Mouse (Mus musculus) intestine, postnatal 0 days (tissue): ENCODE measurements around the gene Cnot6. TPM values are rescaled to one million over a fixed set of nuclear protein-coding genes. Genes with fewer than 3 reads are reported as not detected.

Source experiments
- ATAC-seq: fragments of 200-750 bp; cut with Nextera tagmentation; 2 replicates; pipeline ENCODE4 v1.8.0; 2017; ENCODE audit warnings: mild to moderate bottlenecking, moderate TSS enrichment, moderate library complexity
- H3K27ac ChIP-seq: fragments of 300-500 bp; sonication (generic); 2 replicates; pipeline ENCODE4 v1.5.1; 2014; ENCODE audit warnings: mild to moderate bottlenecking, low read depth, low read length, moderate library complexity
- H3K27me3 ChIP-seq: fragments of 300-500 bp; sonication (generic); replicated peaks from 2 replicates; pipeline ENCODE4 v1.6.1; 2014; ENCODE audit warnings: low read length, mixed read lengths; ENCODE audit not compliant: control insufficient read depth, insufficient read depth
- H3K36me3 ChIP-seq: fragments of 300-500 bp; sonication (generic); 2 replicates; pipeline ENCODE4 v1.6.1; 2014; ENCODE audit warnings: mild to moderate bottlenecking, moderate library complexity; ENCODE audit not compliant: control insufficient read depth, insufficient read depth
- H3K4me1 ChIP-seq: fragments of 300-500 bp; sonication (generic); replicated peaks from 2 replicates; pipeline ENCODE4 v1.6.1; 2014; ENCODE audit warnings: antibody characterized with exemption, low read length, mixed read lengths; ENCODE audit not compliant: control insufficient read depth, insufficient read depth
- H3K4me2 ChIP-seq: fragments of 300-500 bp; sonication (generic); replicated peaks from 2 replicates; pipeline ENCODE4 v1.6.1; 2014; ENCODE audit warnings: low read depth, mild to moderate bottlenecking, moderate library complexity
- H3K4me3 ChIP-seq: fragments of 300-500 bp; sonication (generic); 2 replicates; pipeline ENCODE4 v1.5.1; 2014; ENCODE audit warnings: low read depth, low read length
- H3K9ac ChIP-seq: fragments of 300-500 bp; sonication (generic); 2 replicates; pipeline ENCODE4 v1.6.1; 2014; ENCODE audit warnings: mild to moderate bottlenecking, low read depth, low read length
- H3K9me3 ChIP-seq: fragments of 300-500 bp; sonication (generic); 2 replicates; pipeline ENCODE4 v1.6.1; 2016; ENCODE audit warnings: mixed run types; ENCODE audit not compliant: control insufficient read depth
- CTCF ChIP-seq: sonication (generic); IDR thresholded peaks from 2 replicates; pipeline ENCODE4 v1.5.1; 2016; ENCODE audit warnings: low read depth, mild to moderate bottlenecking, control low read depth, antibody characterized with exemption, moderate library complexity
- WGBS: fragments of 180-500 bp; shearing (Covaris S2); extraction: QIAGEN DNeasy Blood & Tissue Kit; methylation state at CpG from one replicate; pipeline ENCODE4 v1.1.7; 2014; 5-methylcytosine and 5-hydroxymethylcytosine counted together
- polyA plus RNA-seq: library from polyadenylated mRNA; unstranded; fragments of >200 nt; fragmentation: Nextera tagmentation; extraction: Ambion mirVana; gene quantifications from 2 replicates; pipeline ENCODE4 v1.2.1, GENCODE M21; 2015

Gene Cnot6
- polyA plus RNA-seq, 1 experiment from 2014 or later, result 27.2 TPM

DNA sequence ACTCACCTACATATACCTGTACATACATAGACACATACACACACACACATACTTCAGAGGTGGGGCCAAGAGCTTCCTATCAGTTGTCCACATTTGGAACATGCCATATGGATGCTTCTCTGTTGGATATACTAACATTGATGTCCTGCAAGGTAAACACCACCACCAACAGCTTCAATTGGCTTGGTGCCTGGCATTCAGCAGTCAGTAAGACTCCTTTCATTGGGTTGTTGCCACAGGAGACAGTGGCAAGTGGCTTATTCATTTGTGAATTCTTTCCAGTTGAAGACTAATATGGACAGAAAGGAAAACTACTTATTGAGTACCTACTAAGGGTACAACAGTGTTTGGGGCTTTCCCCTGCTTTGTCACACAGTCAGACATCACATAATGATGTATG is 32.5 kb upstream of the Cnot6 start:
- no peaks in the 10 kb centered on the region for H3K9me3 ChIP-seq
- H3K27ac ChIP-seq, result no peak overlapping the region
- H3K4me3 ChIP-seq, result no peak overlapping the region
- no peak overlapping the region for H3K9ac ChIP-seq
- no peaks in the 10 kb centered on the region for H3K36me3 ChIP-seq
- no peak overlapping the region for H3K4me2 ChIP-seq
- no peaks in the 10 kb centered on the region for H3K27me3 ChIP-seq
- TF ChIP-seq CTCF, result no peak
- no peak for ATAC-seq
- no peaks in the 10 kb centered on the region for H3K4me1 ChIP-seq

DNA sequence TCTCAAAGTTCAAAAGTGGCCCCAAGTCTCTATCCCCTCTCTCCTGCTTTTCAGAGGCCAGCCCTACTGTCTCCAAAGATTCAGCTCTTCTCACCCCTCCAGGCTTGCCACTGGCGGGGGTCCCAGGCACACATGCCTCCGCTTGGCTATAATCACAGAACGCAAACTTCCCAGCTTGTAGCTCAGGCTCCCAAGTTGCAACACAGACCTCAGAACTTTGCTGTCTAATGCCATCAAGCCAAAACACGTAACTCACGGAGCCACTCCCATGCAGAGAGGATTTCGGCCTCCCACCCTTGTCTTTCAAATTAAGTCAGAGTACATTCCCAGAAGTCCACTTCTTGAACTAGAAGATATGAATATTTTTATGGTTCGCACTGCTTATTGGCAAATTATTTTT is 31.1 kb upstream of the Cnot6 start:
- Histone ChIP-seq H3K27ac (no peak overlapping the region), H3K27me3 (no peaks in the 10 kb centered on the region), H3K4me2 (no peak overlapping the region), H3K36me3 (no peaks in the 10 kb centered on the region), H3K9me3 (no peaks in the 10 kb centered on the region), H3K4me1 (no peaks in the 10 kb centered on the region), H3K9ac (no peak overlapping the region), H3K4me3 (no peak overlapping the region)
- TF ChIP-seq CTCF, result no peak
- 92% methylated on average over 7 of the region's 7 CpGs for WGBS
- ATAC-seq, result no peak

DNA sequence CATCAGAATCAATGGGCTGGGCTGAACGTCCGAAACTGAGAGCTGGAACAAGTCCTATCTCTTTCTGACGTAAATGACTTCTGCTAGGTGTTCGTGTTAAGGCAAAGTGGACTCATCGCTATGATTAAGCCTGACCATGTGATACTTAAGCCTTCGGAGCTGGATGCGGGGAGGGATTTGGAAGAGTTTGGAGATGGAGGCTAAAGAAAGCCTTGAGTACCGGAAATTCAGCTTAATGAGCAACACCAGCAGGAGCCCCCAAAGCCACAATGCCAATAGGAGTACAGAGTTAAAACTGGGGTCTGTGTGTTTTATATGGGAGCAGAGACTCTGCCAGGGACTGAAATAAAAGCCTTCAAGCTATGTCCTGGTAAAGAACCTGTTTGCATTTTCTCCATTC is 29.7 kb upstream of the Cnot6 start:
- no peak for ATAC-seq
- H3K9me3 ChIP-seq, result no peaks in the 10 kb centered on the region
- H3K4me2 ChIP-seq, result no peak overlapping the region
- H3K4me1 ChIP-seq, result no peaks in the 10 kb centered on the region
- H3K27me3 ChIP-seq, result no peaks in the 10 kb centered on the region
- H3K9ac ChIP-seq, result no peak overlapping the region
- no peaks in the 10 kb centered on the region for H3K36me3 ChIP-seq
- H3K4me3 ChIP-seq, result no peak overlapping the region
- no peak for TF ChIP-seq CTCF
- no peak overlapping the region for H3K27ac ChIP-seq
- 78% methylated on average over 8 of the region's 8 CpGs for WGBS

DNA sequence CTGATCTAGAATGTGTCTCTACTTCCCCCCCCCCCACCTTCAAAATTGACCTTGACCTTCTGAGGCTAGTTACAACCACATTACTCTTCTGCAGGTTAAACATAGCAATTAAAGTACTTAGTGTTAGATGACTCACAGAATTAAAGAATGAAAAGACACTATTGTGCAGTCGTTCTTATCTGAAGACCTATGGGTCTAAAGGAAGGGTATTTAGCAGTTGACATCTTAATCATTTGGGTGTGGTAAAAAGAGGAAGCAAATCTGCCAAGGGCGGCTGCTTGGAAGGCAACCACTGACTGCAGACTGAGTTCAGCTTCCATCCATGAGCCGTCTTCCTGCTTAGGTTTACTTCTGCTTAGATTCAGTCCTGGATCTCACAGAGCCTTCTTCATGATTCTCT is 27.3 kb upstream of the Cnot6 start:
- H3K4me1 ChIP-seq, result no peaks in the 10 kb centered on the region
- no peaks in the 10 kb centered on the region for H3K36me3 ChIP-seq
- H3K4me3 ChIP-seq, result no peak overlapping the region
- H3K27ac ChIP-seq, result no peak overlapping the region
- WGBS, result 22% methylated on average over 3 of the region's 3 CpGs
- TF ChIP-seq CTCF, result no peak
- H3K4me2 ChIP-seq, result no peak overlapping the region
- H3K9me3 ChIP-seq, result no peaks in the 10 kb centered on the region
- no peak overlapping the region for H3K9ac ChIP-seq
- no peak for ATAC-seq
- no peaks in the 10 kb centered on the region for H3K27me3 ChIP-seq

DNA sequence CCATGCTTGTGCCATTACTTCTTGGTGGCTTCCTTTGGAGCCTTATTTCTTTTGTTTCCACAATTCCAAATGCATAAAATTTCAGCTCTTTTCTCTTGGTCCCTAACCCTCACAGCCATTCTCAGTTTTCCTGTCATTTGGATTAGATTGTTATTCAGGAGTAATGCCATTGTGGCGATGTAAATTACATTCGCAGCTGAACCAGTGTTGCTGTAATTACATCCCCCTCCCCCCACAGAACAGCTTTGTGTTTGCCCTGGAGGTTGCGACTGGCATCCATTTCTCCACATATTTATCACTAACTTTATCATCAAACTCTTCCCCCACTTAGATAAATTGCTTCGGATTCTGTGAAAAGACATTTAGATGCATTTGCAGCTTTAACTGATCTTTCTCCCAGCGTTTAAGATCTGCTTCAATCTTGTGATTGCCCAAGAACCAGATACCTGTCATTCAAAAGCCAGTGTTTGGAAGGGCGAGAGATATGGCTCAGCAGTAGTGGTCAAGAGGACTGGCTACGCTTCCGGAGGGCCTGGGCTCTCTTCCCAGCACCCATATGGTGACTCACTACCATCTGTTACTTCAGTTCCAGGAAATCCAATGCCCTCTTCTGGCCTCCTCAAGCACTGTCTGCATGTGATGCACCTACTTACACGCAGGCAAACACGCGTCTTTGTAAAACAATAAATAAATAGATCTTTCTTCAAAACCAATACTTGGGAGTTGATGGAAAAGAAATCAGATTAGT is 26.3 kb upstream of the Cnot6 start:
- no peaks in the 10 kb centered on the region for H3K4me1 ChIP-seq
- H3K27me3 ChIP-seq, result no peaks in the 10 kb centered on the region
- no peak overlapping the region for H3K27ac ChIP-seq
- no peak for ATAC-seq
- H3K4me2 ChIP-seq, result no peak overlapping the region
- no peaks in the 10 kb centered on the region for H3K9me3 ChIP-seq
- no peak overlapping the region for H3K9ac ChIP-seq
- H3K36me3 ChIP-seq, result no peaks in the 10 kb centered on the region
- WGBS, result 81% methylated on average over 11 of the region's 11 CpGs
- TF ChIP-seq CTCF, result no peak
- H3K4me3 ChIP-seq, result no peak overlapping the region

DNA sequence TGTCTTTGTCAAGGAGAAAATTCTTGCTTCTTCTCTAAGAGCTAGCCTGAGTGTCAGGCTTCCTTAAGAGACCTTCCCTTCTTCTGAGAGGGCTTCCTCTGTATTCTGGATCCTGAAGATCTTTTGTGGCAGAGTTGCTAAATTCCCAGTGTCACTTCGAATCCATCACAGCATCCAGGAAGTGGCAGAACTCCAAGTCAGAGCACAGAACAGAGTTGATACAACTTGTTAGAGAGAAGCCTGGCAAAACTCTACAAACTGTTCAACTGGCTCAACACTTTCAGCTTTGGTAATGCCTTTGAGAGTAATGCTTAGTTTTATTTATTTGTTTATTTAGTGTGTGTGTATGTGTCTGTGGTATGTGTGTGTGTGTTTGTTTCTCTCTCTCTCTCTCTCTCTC is 25.1 kb upstream of the Cnot6 start:
- Histone ChIP-seq H3K4me1 (no peaks in the 10 kb centered on the region), H3K36me3 (no peaks in the 10 kb centered on the region), H3K4me2 (no peak overlapping the region), H3K27me3 (no peaks in the 10 kb centered on the region), H3K4me3 (no peak overlapping the region), H3K27ac (no peak overlapping the region), H3K9me3 (no peaks in the 10 kb centered on the region), H3K9ac (no peak overlapping the region)
- WGBS, result 39% methylated on average over 1 of the region's 1 CpGs
- no peak for TF ChIP-seq CTCF
- no peak for ATAC-seq

DNA sequence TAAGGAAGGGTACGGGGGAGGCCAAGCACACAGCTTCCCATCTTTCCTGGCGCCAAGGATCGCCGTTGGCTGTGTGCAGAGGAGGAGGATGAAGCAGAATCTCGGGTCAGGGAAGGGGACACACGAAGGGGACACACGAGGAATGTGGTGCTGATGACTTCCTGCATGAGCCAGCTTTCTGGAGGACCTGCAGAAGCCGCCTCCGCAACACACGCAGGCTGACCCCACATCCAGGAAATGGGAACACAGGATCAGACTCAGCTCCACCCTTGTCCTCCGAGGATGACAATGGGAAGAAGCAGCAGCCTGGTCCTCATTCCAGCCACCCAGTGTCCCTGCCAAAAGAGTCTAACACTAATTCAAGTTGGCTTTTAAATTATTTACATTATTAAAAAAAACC is 22.2 kb upstream of the Cnot6 start:
- Histone ChIP-seq H3K4me2 (no peak overlapping the region), H3K27me3 (no peaks in the 10 kb centered on the region), H3K36me3 (no peaks in the 10 kb centered on the region), H3K9ac (no peak overlapping the region), H3K4me3 (no peak overlapping the region), H3K27ac (no peak overlapping the region), H3K4me1 (no peaks in the 10 kb centered on the region), H3K9me3 (no peaks in the 10 kb centered on the region)
- no peak for ATAC-seq
- TF ChIP-seq CTCF, result no peak
- WGBS, result 75% methylated on average over 11 of the region's 11 CpGs
